ENCODE assay signal across 7 mouse cellular contexts in the genomic region with DNA sequence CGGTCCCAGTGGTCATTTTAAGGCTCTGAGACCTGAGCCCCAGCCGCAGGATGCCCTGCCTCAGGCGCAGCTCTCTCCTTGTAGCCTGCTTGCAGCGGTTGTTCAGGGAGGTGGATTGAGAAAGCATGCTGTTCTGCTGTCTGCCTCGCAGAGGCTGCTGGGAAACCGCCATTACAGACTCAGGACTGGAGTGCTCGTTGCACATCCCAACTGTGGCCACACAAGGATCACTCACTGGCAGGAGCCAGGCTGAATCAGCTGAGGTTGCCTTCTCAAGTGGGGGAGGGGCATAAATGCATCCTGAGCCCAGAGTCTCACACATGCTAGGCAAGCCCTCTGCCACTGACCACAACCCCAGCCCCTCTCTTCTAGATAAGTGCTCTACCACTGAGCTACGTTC. TPM values are rescaled to one million over a fixed set of nuclear protein-coding genes. Genes with fewer than 3 reads are reported as not detected.
DNase-seq lines count a peak whose midpoint lies in the region; ATAC-seq lines count a peak whose summit lies in the region.

No protein-coding gene starts in this region.

- 64% methylated on average over 8 of the region's 8 CpGs for WGBS in kidney, embryonic 14.5 days
- WGBS in hindbrain, embryonic 15.5 days, result 43% methylated on average over 8 of the region's 8 CpGs
- 52% methylated on average over 8 of the region's 8 CpGs for WGBS in neural tube, embryonic 12.5 days

- peaks cover 35% of the 10 kb centered on the region for H3K4me1 ChIP-seq in kidney, embryonic 14.5 days (ENCODE audit: control insufficient read depth, insufficient read depth, low read length)
- peaks cover 42% of the 10 kb centered on the region for H3K4me1 ChIP-seq in hindbrain, embryonic 15.5 days (replicated peaks)
- peaks cover 47% of the 10 kb centered on the region for H3K4me1 ChIP-seq in neural tube, embryonic 12.5 days

- H3K36me3 ChIP-seq in kidney, embryonic 14.5 days (ENCODE audit: control insufficient read depth, insufficient read depth, low read length), result peaks cover 15% of the 10 kb centered on the region; the same call in 1 of the 2 replicates
- H3K36me3 ChIP-seq in hindbrain, embryonic 15.5 days, result peaks cover 9% of the 10 kb centered on the region; the same call in 1 of the 2 replicates
- peaks cover 13% of the 10 kb centered on the region for H3K36me3 ChIP-seq in neural tube, embryonic 12.5 days

- H3K4me2 ChIP-seq in kidney, embryonic 14.5 days (replicated peaks; ENCODE audit: low read depth, low read length), result no peak overlapping the region
- no peak overlapping the region for H3K4me2 ChIP-seq in hindbrain, embryonic 15.5 days
- no peak overlapping the region for H3K4me2 ChIP-seq in neural tube, embryonic 12.5 days (replicated peaks)

- no peaks in the 10 kb centered on the region for H3K27me3 ChIP-seq in kidney, embryonic 14.5 days (ENCODE audit: control insufficient read depth, insufficient read depth, low read length)
- H3K27me3 ChIP-seq in hindbrain, embryonic 15.5 days, result no peaks in the 10 kb centered on the region
- H3K27me3 ChIP-seq in neural tube, embryonic 12.5 days (replicated peaks), result no peaks in the 10 kb centered on the region

- ATAC-seq in kidney, embryonic 14.5 days (ENCODE audit: low FRiP score, low TSS enrichment), result no peak
- no peak for ATAC-seq in hindbrain, embryonic 15.5 days (ENCODE audit: low FRiP score, low read depth)
- ATAC-seq in neural tube, embryonic 12.5 days (ENCODE audit: low FRiP score, low read depth), result no peak

- H3K27ac ChIP-seq in kidney, embryonic 14.5 days (ENCODE audit: low read depth, low read length), result no peak overlapping the region
- peak overlapping the region; percentile 30; the same call in 1 of the 2 replicates for H3K27ac ChIP-seq in hindbrain, embryonic 15.5 days (replicated peaks)
- H3K27ac ChIP-seq in neural tube, embryonic 12.5 days, result no peak overlapping the region

- intact Hi-C loops in left cerebral cortex, postnatal 25 days (cut with DNase I), result loop anchor here (5.0 kb wide), 1 partner anchor 1598 kb away; no protein-coding TSS in a partner anchor

- no peak overlapping the region for H3K4me3 ChIP-seq in kidney, embryonic 14.5 days (ENCODE audit: low read length)
- no peak overlapping the region for H3K4me3 ChIP-seq in hindbrain, embryonic 15.5 days
- no peak overlapping the region for H3K4me3 ChIP-seq in neural tube, embryonic 12.5 days

- no peaks in the 10 kb centered on the region for H3K9me3 ChIP-seq in kidney, embryonic 14.5 days (ENCODE audit: control insufficient read depth, low read length)
- H3K9me3 ChIP-seq in hindbrain, embryonic 15.5 days, result no peaks in the 10 kb centered on the region
- H3K9me3 ChIP-seq in neural tube, embryonic 12.5 days, result no peaks in the 10 kb centered on the region

- DNase-seq in kidney, adult 9 months, result no peak
- DNase-seq in brain, adult 2 months (ENCODE audit: low read depth, low spot score), result peak; percentile 58
- DNase-seq in frontal cortex, postnatal 14 days (ENCODE audit: low spot score in 2 of 2), result no peak
- DNase-seq in left cerebral cortex, postnatal 25 days (ENCODE audit: low spot score in 2 of 2), result no peak

- H3K9ac ChIP-seq in kidney, embryonic 14.5 days (ENCODE audit: low read depth, low read length), result 0 out of 2 replicates have a peak overlapping the region, but pooled peaks have one; percentile 28
- H3K9ac ChIP-seq in hindbrain, embryonic 15.5 days, result peak overlapping the region; percentile 30; the same call in 1 of the 2 replicates
- H3K9ac ChIP-seq in neural tube, embryonic 12.5 days, result peak overlapping the region; percentile 9; the same call in 1 of the 2 replicates

RNA-seq across cellular contexts. Expression of a gene that starts 18.0 kb away (rescaled TPM):
- polyA plus RNA-seq in kidney, embryonic 14.5 days (2014; fragmentation: Nextera tagmentation; extraction: Ambion mirVana), result 7.2 and 10.1 TPM in 2 replicates
- 13.5 and 14.3 TPM in 2 replicates for polyA plus RNA-seq in hindbrain, embryonic 15.5 days (2015; fragmentation: Nextera tagmentation; extraction: Ambion mirVana)
- polyA plus RNA-seq in neural tube, embryonic 12.5 days (2016; fragmentation: Nextera tagmentation; extraction: Ambion mirVana), result 15.7 and 17.7 TPM in 2 replicates
- total RNA-seq in left cerebral cortex, postnatal 25 days (2021), result 10 to 100 TPM; 19.0 TPM

RNA-seq across cellular contexts. Expression of a gene that starts 44.4 kb away (rescaled TPM):
- polyA plus RNA-seq in kidney, embryonic 14.5 days (2014; fragmentation: Nextera tagmentation; extraction: Ambion mirVana), result 4.4 and 6.5 TPM in 2 replicates
- 6.1 and 6.6 TPM in 2 replicates for polyA plus RNA-seq in hindbrain, embryonic 15.5 days (2015; fragmentation: Nextera tagmentation; extraction: Ambion mirVana)
- 6.2 and 7.2 TPM in 2 replicates for polyA plus RNA-seq in neural tube, embryonic 12.5 days (2016; fragmentation: Nextera tagmentation; extraction: Ambion mirVana)
- total RNA-seq in left cerebral cortex, postnatal 25 days (2021), result 10 to 100 TPM; 38.7 to 40.5 TPM
